Mouse (Mus musculus): ENCODE results near the gene Gm20388.

Gm20388 gene

DNA sequence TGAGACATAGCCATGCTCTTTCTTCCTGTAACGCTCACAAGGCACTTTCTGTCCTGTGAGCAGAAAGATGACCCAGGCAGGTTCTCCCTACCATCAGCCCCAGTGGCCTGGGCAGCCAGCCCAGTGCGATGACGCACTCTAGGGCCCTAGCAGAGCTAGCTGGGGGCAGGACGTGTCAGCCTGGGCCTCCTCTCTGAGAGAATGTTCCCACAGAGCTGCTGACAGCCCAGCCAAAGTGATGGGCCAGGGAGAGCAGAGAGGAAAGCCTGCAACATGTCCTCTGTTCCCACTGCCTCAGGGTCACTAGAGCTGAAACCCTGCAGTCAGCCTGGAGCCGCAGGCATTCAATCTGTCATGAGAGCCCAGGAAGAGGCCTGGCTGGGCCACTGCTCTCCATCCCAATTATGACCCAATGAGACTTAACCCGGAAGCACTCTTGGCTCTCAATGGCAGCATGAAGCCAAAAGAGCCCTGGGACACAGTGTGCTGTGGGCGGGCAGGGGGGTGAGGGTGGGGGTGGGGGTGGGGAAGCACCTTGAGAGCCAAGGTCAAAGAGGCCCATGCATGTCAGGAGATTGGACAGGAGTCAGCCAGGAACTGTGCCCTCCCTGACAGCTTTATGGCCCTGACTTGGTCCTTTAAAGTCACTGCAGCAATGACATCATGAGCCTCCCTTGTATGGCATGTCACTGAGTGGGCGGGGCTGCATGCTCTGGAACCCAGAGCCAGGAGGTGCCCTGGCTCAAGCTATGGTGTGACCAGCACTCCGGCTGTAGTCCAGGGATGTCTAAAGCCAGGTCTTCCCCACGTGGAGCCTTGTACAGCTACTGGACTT lies 1465.7 kb downstream of the Gm20388 start:
- DNase-seq (ENCODE audit: low read depth in 2 of 2, low spot score in 2 of 2): no peak

DNA sequence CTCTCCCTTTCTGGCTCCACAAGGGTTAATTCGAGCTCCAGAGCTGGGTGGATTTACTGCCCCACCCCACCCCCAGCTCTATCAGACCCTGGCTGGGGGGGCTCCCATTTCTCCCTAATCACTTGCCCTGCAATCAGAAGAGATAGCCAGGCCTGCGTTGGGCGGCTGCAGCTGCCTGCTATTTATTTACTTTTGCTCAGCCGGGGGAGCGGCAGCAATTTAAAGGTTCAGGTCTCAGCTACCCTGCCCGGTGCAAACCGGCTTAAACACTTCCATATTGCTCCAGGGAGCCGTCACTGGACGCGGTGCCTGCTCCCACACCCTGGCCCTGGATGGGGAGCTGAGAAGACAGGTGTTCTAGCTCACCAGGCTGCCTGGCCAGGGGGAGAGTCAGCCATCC lies 1467.0 kb downstream of the Gm20388 start:
- DNase-seq (ENCODE audit: low read depth in 2 of 2, low spot score in 2 of 2): no peak

DNA sequence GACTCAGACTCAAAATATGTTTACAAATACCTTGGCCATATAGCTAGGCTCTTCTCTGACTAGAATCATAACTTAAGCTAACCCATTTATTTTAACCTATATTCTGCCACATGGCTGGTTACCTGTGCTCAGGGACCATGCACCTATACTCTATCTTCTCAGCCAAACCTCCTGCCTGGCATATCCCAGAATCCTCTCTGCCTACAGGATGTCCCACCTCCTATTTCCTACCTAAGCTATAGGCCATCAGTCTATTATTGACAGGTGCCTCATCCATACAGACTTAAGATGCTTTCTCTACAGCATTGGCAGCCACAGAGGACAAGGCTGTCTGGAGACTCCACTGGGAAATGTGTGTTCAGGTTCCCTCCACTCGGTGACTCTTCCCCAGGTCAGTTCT lies 1468.7 kb downstream of the Gm20388 start:
- DNase-seq (ENCODE audit: low read depth in 2 of 2, low spot score in 2 of 2): no peak

DNA sequence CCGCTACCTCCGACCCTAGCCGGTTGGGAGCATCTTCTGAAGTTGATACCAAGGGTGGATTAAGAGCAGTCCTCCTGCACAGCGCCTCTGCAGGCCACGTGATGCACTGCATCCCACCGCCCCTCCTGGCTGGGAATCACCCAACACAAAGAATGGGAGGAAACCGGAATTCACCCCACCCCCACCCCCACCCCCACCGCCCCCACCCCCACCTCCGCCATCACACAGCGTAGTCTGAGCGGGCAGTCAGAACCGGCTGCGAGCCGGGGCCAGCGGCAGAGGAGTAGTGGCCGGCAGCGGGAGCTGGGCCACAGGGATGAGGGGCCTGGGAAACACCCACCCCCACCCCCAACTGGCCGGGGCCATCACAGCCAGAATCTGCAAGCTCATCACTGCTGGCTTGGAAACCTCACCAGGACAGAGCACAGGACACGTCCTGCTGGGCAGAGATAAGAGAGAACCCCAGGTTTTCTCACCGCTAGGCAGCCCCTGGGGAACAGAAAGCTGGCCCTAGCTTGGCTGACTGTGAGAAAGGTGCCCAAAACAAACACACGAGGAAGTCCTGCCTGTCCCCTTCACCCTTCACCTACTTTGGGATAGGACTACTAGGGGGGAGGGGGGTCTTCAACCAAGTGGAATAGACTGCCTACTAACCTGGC lies 1472.1 kb downstream of the Gm20388 start:
- no peak for DNase-seq (ENCODE audit: low read depth in 2 of 2, low spot score in 2 of 2)

DNA sequence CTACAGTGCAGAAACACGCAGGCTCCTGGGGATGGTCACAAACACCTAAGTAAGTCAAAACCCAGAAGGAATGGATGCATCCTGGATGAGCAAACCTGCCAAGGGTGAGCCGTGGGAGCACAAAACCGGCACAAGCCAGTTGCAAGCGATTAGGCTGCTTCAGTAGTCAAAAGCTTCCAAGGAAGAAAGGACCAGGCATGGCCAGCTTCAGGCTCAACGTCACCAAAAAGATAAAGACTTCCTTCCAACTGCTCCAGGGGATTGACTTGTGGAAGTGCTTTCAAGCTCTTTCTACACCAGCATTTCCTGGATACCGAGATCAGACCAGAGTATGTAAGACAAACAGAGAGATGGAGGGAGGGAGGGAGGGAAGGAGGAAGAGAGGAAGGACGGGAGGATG lies 1474.9 kb downstream of the Gm20388 start:
- no peak for DNase-seq (ENCODE audit: low read depth in 2 of 2, low spot score in 2 of 2)

DNA sequence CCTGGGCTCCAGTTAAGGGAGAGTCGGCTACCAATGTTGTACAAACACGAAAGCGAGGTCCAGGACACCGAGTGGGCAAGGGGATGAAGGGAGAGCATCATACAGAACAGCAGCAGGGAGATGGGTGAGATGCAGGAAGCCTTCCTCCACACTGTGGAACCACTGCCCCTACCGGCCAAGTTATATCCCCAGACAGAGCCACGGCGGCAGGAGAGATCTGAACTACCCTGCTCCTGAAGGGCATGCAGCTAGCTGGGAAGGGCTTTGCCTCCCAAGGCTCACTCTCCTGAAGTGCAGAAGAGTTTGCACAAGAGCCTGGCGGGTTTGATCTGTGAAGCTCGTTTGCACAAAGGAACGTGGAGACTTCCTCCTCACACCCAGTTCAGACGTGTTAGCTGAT lies 1480.0 kb downstream of the Gm20388 start:
- DNase-seq (ENCODE audit: low read depth in 2 of 2, low spot score in 2 of 2): no peak

DNA sequence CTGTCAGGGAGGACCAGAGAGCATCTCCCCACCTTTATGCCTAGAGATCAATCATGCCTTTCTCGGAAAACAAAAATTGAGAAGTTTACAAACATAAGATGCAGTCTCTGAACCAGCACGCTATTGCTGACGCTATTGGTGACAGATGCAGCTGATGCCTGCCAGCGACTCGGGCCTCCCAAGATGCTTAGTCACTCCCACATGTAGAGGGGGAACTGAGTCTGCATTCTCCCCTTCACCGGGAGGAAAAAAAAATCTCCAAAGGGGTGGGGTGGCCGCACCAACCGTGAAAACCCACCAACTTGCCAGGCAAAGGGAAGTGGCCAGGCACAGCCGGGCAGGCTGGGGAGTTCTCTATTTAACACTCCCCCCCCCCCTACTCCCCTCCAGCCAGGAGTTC lies 1480.6 kb downstream of the Gm20388 start:
- no peak for DNase-seq (ENCODE audit: low read depth in 2 of 2, low spot score in 2 of 2)

DNA sequence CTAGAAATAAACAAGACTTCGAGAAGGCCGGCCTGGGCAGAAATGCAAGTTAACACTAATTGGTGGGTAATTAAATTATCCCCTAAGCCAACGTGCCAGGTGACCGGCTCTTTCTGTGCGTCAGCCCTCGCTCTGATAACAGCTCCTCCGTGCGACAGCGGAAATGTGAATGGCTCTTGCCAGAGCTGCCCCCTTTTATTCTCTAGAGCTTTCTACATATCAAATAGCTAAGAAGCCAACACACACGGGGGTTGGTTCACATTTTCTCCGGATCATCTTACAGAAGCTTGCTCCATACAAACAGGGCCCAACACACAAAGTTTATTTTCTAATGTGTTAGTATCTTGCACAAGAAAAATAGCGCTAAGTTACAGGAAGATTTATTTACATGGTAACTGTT lies 1481.1 kb downstream of the Gm20388 start:
- DNase-seq (ENCODE audit: low read depth in 2 of 2, low spot score in 2 of 2): no peak

DNA sequence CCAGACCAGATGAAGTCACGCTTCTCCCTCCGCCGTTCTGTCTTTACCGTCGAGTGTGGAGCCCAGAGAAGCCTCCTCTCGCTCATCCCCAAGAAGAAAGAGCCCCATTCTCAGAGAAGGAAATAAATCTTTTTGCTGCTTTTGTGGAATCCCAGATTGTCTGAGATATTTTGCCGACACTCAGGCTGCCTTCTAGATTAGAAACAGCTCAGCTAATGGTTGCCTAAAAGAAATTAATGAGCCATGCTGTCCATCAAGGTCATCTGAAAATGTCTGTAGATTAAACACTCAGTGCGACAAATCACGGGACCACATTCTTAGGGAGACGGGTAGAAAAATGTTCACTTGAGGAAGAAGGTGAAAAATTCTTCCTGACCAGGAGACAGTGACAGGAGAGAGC lies 1481.8 kb downstream of the Gm20388 start:
- no peak for DNase-seq (ENCODE audit: low read depth in 2 of 2, low spot score in 2 of 2)

DNA sequence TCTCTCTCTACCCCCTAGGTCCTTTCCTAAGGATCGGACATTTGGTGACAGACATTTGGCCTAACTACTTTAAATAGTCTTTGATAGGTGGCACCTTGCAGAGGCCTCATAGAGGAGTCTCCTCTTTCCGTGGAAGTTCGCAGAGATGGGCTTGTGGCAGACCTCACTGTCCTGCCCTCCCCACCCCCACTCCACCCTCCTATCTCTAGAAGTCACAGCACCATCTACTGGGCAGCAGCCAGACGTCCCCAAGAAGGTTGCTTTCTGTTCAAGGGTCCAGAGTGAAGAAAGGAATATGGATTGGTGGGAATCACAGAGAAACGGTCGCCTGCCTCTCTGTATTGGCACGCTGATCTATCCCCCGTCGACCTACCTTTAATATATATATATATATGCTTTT lies 1482.5 kb downstream of the Gm20388 start:
- DNase-seq (ENCODE audit: low read depth in 2 of 2, low spot score in 2 of 2): no peak

DNA sequence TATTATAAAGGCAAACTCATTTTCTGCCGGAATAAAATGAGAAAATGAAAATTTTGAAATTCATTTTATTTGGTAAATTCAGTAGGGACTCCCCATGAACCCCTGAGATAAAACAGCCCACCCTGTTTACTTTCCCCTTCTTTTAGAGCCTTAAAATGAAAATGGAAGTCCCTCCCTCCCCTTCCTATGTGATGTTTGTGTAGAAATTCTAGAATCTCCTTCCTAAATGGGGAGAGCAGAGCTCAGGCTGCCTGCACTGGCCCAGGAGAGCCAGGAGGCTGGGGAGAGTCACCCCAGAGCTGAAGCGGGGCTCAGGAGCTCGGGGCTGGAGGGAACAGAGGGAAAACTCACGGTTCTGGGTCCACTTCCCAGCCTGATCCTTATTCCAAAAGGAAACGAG lies 1484.0 kb downstream of the Gm20388 start:
- no peak for DNase-seq (ENCODE audit: low read depth in 2 of 2, low spot score in 2 of 2)

DNA sequence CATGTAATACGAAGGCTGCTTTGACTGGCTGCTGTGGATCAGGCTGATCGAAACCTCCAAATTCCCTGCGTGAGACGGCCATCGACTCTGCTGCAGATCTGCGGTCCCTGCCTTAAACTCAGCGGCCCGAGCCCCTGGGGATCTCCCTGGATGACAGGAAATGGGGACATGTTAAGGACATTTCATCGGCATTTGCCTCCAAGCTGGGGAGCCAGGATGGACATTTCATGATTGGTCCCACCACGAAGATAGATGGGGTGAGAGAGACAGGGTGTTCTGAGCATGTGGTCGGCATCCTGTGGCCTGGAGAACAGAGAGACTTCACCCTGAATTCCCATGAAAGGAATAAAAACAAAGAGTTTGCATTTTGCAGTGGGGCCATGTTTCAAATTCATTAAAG lies 1484.7 kb downstream of the Gm20388 start:
- DNase-seq (ENCODE audit: low read depth in 2 of 2, low spot score in 2 of 2): no peak

DNA sequence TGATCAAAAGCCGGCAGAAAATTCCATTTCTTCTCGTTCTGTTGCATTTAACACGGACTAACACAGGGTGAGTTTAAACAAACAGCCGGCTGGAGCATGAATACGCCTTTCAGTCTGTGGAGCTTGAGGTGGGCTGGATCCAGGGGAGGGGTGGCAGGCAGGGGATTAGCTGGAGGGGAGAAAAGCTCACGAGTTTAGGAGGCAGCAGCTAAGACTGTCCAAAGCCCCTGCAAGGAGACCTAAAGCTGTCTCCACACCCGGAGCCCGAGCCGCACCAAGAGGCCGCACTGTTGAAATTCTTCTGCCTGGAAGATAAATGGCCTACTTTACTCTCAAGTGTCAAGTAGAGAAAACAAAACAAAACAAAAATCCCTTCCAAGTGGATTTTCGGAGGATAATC lies 1485.5 kb downstream of the Gm20388 start:
- no peak for DNase-seq (ENCODE audit: low read depth in 2 of 2, low spot score in 2 of 2)

DNA sequence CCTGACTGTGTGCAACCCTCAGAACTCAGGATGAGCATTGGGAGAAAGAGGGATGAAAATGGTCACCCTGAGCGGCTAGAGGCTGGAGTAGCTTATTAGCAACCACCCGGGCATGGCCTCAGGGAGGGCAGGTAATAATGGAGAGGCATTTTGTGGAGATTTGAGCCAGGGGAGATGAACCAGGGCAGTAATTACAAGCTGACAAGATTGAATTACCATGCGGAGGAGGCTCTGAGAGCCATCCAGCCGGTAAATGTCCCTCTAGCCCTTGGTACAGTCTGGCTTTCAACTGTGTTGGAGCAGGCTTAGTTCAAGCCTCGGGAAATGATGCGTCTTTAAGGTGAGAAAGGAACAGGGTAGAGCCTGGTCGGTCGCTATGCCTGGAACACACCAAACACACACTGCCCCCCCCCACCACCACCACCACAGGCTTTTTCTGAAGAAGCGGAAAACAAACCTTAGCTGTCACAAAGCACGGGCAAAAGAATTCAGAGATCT lies 1486.6 kb downstream of the Gm20388 start:
- no peak for DNase-seq (ENCODE audit: low read depth in 2 of 2, low spot score in 2 of 2)

DNA sequence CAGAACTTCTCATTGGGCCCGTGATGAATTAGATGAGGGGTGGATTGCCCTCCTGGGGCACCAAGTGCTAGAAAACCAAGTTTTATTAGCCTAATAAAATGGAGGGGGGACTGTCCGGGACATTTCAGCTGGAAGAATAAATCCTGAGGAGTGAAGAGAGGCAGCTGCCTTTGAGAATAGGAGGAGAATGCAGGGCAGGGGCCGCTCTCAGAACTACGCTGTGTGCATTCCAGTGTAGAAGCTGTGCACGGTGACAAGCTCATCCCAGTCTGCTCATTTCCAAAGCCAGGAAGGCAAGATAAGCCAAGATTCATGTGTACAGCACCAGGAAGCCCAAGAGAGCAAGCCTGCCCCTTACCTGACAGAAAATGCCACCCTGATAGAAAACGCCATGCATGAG lies 1487.4 kb downstream of the Gm20388 start:
- no peak for DNase-seq (ENCODE audit: low read depth in 2 of 2, low spot score in 2 of 2)

DNA sequence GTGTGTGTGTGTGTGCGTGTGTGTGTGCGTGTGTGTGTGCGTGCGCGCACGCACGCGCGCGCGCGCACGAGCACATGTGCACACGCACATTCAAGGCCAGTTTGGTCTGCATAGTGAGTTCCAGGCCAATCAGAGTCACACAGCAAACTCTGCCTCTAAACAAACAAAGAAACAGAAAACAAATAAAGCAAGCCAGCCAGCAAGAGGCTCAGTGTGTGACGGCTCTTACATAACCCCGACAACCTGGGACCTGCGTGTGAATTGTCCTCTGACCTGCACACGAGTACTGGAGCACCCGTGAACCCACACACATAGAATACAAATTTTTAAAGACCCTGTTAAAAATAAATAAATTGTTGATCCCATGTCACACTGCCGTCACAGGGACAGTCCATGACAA lies 1488.1 kb downstream of the Gm20388 start:
- no peak for DNase-seq (ENCODE audit: low read depth in 2 of 2, low spot score in 2 of 2)

DNA sequence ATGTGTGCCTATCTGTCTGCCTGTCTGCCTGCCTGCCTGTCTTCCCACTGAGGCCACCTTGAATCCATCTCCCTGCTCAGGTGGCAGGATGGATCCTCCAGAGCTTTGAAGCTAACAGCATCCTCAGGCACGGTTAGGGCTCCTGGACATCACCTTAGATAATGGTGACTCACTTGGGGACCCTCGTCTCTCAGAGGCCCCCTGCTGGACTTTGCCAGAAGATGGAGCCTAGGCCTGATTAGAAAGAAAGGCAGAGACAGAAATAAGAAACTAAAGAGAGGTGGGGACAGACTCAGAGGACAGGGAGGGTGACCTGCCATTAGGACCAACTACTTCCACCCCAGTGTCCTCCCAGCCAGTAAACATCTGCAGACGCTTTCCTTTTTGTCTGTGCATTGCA lies 1488.5 kb downstream of the Gm20388 start:
- no peak for DNase-seq (ENCODE audit: low read depth in 2 of 2, low spot score in 2 of 2)

DNA sequence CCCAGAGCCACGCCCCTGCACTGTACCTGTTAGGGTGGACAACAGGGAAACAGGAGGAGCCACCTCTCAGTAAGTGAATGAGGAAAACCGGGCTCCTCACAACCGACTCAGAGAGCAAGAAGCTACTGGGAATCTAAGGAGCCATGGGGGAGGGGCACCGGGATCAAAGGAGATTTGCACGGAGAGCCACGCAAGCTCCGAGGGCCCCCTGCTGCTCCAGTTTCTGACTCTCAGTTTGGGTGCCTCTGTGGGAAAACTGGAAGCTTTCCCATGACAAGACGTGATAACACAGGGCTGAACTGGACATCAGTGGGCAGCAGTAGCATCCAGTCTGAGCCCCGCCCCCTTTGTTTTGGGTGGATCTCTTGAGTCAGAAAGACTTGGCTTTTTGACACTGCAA lies 1489.9 kb downstream of the Gm20388 start:
- DNase-seq (ENCODE audit: low read depth in 2 of 2, low spot score in 2 of 2): no peak

DNA sequence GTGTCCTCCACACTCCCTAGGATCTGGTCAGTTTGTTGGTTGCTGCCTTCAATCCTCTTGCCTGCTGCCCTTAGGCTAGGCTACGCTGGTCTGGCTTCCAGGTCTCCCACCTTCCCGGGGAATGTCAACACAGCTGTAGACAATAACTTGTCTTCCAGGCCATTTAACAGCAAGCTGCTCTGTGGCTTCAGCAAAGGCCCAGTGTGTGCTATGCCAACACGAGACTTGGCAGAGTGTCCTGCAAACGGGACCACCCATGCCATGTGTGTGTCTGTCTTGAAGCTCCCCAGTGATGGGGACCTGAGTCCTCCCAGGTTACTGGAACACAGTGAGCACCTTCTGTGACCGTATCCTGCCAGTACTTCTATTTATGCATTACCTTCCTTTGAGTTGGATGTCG lies 1493.2 kb downstream of the Gm20388 start:
- no peak for DNase-seq (ENCODE audit: low read depth in 2 of 2, low spot score in 2 of 2)

DNA sequence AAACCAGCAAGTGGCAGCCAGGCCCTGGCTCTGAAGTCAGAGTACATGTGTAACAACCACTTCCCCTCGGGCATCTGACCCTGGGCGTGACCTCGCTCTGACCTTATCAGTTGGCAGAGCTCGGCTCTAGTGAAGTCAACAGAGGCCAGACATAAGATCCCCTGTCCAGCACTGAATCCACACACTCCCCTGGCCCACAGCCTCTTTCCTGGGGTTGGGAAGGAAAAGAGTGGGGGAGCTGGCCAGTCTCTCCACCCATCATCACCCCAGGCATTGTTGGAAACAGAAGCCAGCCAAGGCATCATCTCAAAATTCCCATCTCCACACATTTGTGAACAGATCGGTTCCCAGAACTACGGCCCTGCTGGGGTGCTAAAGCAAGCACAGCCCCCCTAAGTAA lies 1507.4 kb downstream of the Gm20388 start:
- DNase-seq (ENCODE audit: low read depth in 2 of 2, low spot score in 2 of 2): no peak

DNA sequence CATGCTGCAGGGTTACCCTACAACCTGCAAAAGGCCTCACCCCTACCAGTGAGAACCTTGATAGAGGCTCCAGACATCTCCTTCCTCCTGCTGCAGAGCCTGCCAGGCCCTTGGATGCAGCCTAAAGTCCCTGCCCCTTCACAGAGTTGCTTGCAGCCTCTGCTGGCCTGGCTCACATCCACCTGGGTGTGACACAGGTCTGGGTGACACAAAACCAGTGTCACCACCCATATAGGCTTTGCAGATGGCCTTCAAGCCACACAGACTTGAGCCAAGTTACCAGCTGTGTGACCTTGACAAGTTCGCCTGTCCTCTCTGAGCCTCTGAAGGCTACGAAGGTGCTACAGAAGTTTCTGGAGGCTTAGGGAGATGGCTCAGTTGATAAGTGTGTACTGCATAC lies 1508.9 kb downstream of the Gm20388 start:
- DNase-seq (ENCODE audit: low read depth in 2 of 2, low spot score in 2 of 2): no peak

DNA sequence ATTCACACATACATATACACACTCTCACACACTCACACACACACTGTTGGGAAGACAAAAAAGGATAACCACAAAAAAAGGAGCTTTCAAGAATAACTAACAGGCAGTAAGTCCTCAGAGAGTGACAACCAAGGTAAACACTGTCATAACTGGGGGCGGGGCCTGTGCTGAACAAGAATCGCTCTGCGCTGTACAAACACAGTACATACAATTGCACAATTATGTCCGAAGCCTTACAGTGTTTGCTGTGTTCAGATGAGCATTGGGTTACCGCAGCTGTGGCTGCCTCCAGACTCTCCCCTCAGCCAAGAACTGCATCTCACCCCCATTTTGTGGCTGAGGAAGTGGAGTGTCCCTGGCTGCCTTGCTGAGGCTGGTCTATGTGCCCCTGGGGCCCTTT lies 1510.4 kb downstream of the Gm20388 start:
- no peak for DNase-seq (ENCODE audit: low read depth in 2 of 2, low spot score in 2 of 2)

DNA sequence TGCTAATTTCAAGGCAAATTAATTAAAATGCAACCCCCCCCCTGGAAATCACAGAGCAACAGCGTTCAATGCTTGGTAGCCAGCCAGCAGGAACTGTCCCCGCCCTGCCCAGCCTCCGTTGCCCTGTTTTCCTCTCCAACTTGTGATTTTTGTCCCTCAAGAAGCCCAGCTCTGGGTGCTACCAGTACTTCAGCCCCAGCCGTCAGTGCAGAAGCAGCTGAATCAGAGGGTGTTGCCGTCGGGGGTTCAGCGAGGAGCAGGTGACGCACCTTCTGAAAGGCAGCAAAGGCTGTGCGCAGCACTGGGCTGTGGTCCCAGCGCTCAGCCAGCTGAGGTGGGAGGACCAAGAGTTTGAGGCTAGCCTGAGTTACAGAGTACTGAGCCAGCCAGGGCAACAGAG lies 1513.4 kb downstream of the Gm20388 start:
- no peak for DNase-seq (ENCODE audit: low read depth in 2 of 2, low spot score in 2 of 2)
